Mouse (Mus musculus): ENCODE data around the gene Dab2ip. TPM values are rescaled to one million over a fixed set of nuclear protein-coding genes. Genes with fewer than 3 reads are reported as not detected.

Dab2ip gene
- total and polyA plus RNA-seq, 3 experiments: 4.0 to 9.9 TPM; not detected in 1

GRCm38 (mm10) chr2:35691257-35692049, 133.4 kb downstream of the Dab2ip start:
- peak; percentile 28 for DNase-seq (ENCODE audit: low read depth, low spot score)
- Histone ChIP-seq H3K4me1 (ENCODE audit: control insufficient read depth in 1 of 2, insufficient read depth in 2 of 2, low read length in 2 of 2) (peaks cover 0 to 5% of the 10 kb centered on the region in 2 experiments; a peak in 1 of 4 replicates), H3K4me3 (ENCODE audit: control insufficient read depth in 1 of 2, insufficient read depth in 1 of 2, low read depth in 2 of 2, low read length in 2 of 2) (no peak overlapping the region), H3K79me2 (ENCODE audit: control insufficient read depth, insufficient read depth, low read length, poor library complexity) (no peaks in the 10 kb centered on the region), H3K27ac (ENCODE audit: control insufficient read depth, low read depth, low read length) (no peak overlapping the region), H3K36me3 (ENCODE audit: control insufficient read depth in 1 of 2, insufficient read depth in 2 of 2, low read length in 2 of 2) (peaks cover 0 to 3% of the 10 kb centered on the region in 2 experiments; a peak in 2 of 4 replicates), H3K9ac (ENCODE audit: control insufficient read depth, low read depth, low read length, poor library complexity, severe bottlenecking) (no peak overlapping the region), H3K9me3 (replicated peaks; ENCODE audit: insufficient read depth, low read length) (no peaks in the 10 kb centered on the region), H3K27me3 (ENCODE audit: control insufficient read depth in 1 of 2, insufficient read depth in 2 of 2, low read length in 2 of 2) (peaks cover 2 to 3% of the 10 kb centered on the region in 2 experiments; a peak in 3 of 4 replicates)
- TF ChIP-seq UBTF (IDR thresholded peaks at IDR 0.05; ENCODE audit: borderline replicate concordance, insufficient read depth, low read depth, low read length) (no peak), TCF12 (IDR thresholded peaks at IDR 0.05; ENCODE audit: low read depth, low read length) (no peak), CTCF (IDR thresholded peaks at IDR 0.05 in 2 of 3, conservative IDR thresholded peaks at IDR 0.05 in 1 of 3; ENCODE audit: control insufficient read depth in 1 of 3, insufficient read depth in 1 of 3, low read depth in 2 of 3, low read length in 3 of 3, poor library complexity in 1 of 3, severe bottlenecking in 1 of 3) (no peak), NRF1 (IDR thresholded peaks at IDR 0.05; ENCODE audit: insufficient read depth, low read depth, low read length, poor library complexity, severe bottlenecking) (no peak), RCOR1 (IDR thresholded peaks at IDR 0.05; ENCODE audit: low read depth, low read length) (no peak), USF1 (IDR thresholded peaks at IDR 0.05; ENCODE audit: low read depth, low read length) (no peak)

- peaks cover 0 to 4% of the 10 kb centered on the region in 2 experiments; a peak in 2 of 4 replicates for H3K36me3 ChIP-seq (ENCODE audit: control insufficient read depth in 1 of 2, insufficient read depth in 2 of 2, low read length in 2 of 2)
- no peaks in the 10 kb centered on the region for H3K9me3 ChIP-seq (replicated peaks; ENCODE audit: insufficient read depth, low read length)
- no peaks in the 10 kb centered on the region for H3K79me2 ChIP-seq (ENCODE audit: control insufficient read depth, insufficient read depth, low read length, poor library complexity)
- DNase-seq (ENCODE audit: low read depth, low spot score): no peak
- H3K9ac ChIP-seq (ENCODE audit: control insufficient read depth, low read depth, low read length, poor library complexity, severe bottlenecking): no peak overlapping the region
- H3K27ac ChIP-seq (ENCODE audit: control insufficient read depth, low read depth, low read length): no peak overlapping the region
- peaks cover 2 to 3% of the 10 kb centered on the region in 2 experiments; a peak in 3 of 4 replicates for H3K27me3 ChIP-seq (ENCODE audit: control insufficient read depth in 1 of 2, insufficient read depth in 2 of 2, low read length in 2 of 2)
- H3K4me1 ChIP-seq (ENCODE audit: control insufficient read depth in 1 of 2, insufficient read depth in 2 of 2, low read length in 2 of 2): peaks cover 0 to 8% of the 10 kb centered on the region in 2 experiments; a peak in 2 of 4 replicates
- TF ChIP-seq CHD2 (IDR thresholded peaks at IDR 0.05; ENCODE audit: low read length) (no peak), NRF1 (IDR thresholded peaks at IDR 0.05; ENCODE audit: insufficient read depth, low read depth, low read length, poor library complexity, severe bottlenecking) (no peak), BHLHE40 (IDR thresholded peaks at IDR 0.05; ENCODE audit: borderline replicate concordance, low read depth, low read length) (no peak), GATA1 (IDR thresholded peaks at IDR 0.05; ENCODE audit: low read depth, low read length) (no peak), TAL1 (IDR thresholded peaks at IDR 0.05; ENCODE audit: low read length) (no peak), USF1 (IDR thresholded peaks at IDR 0.05; ENCODE audit: low read depth, low read length) (no peak), UBTF (IDR thresholded peaks at IDR 0.05; ENCODE audit: borderline replicate concordance, insufficient read depth, low read depth, low read length) (no peak), CTCF (IDR thresholded peaks at IDR 0.05 in 2 of 3, conservative IDR thresholded peaks at IDR 0.05 in 1 of 3; ENCODE audit: control insufficient read depth in 1 of 3, insufficient read depth in 1 of 3, low read depth in 2 of 3, low read length in 3 of 3, poor library complexity in 1 of 3, severe bottlenecking in 1 of 3) (no peak), ZMIZ1 (IDR thresholded peaks at IDR 0.05; ENCODE audit: low read depth, low read length) (no peak), E2F4 (IDR thresholded peaks at IDR 0.05; ENCODE audit: borderline replicate concordance, low read depth, low read length) (no peak), JUND (IDR thresholded peaks at IDR 0.05; ENCODE audit: low read depth, low read length) (no peak), POLR2AphosphoS5 (IDR thresholded peaks at IDR 0.05; ENCODE audit: borderline replicate concordance, low read depth, low read length) (no peak), EP300 (IDR thresholded peaks at IDR 0.05; ENCODE audit: low read depth in 1 of 2, low read length in 2 of 2) (no peak), SMC3 (IDR thresholded peaks at IDR 0.05; ENCODE audit: low read depth, low read length) (no peak), TCF12 (IDR thresholded peaks at IDR 0.05; ENCODE audit: low read depth, low read length) (no peak), ETS1 (IDR thresholded peaks at IDR 0.05; ENCODE audit: low read depth, low read length) (no peak), ZNF384 (IDR thresholded peaks at IDR 0.05; ENCODE audit: low read depth, low read length) (no peak), MAX (IDR thresholded peaks at IDR 0.05; ENCODE audit: low read length) (no peak)
- H3K4me3 ChIP-seq (ENCODE audit: control insufficient read depth in 1 of 2, insufficient read depth in 1 of 2, low read depth in 2 of 2, low read length in 2 of 2): no peak overlapping the region
Observed at GRCm38 (mm10) chr2:35692272-35692900, 134.3 kb downstream of the Dab2ip start.
